Mouse (Mus musculus) spleen, adult 12 weeks (tissue): Measurements from ENCODE around the gene Gli1.

Experiments
- DNase-seq: peaks from one replicate; pipeline ENCODE4 v3.0.0; 2022; ENCODE audit warnings: low spot score

The Gli1 gene

GRCm38 (mm10) chr10:127290930-127291880, 50.6 kb downstream of the Gli1 start:
- peak; percentile 70 for DNase-seq

- peak; percentile 97 for DNase-seq
Observed at GRCm38 (mm10) chr10:127290307-127290929, 51.4 kb downstream of the Gli1 start.

DNA sequence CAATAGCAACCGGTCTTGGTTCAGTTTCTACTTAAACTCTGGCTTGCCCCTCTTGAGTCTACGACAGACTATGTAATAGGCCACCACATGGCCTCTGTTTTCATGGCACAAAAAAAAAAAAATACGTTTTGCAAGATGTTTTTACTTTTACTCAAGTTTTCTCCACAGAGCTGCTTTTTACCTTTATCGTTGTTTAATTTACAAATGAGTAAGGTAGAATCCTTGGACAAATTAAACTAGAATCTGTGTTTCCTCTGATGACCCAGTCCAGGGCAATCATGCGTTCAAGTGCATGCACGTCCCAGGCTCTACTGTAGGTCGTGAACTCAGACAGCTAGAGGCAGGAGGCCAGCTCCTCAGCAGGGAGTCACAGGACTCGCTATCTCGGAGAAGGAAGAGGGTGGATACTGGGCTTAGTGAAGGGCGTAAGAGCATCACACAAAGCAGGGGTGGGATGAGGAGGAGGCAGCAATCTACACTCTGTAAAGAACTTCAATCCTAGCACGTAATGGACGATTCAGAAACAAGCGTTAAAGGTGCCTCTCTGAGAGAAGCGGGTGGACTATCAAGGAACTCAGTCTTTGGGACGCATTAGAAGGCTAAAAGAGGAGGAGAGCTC, 52.1 kb downstream of the Gli1 start:
- peak; percentile 61 for DNase-seq

GRCm38 (mm10) chr10:127288800-127289572, 52.8 kb downstream of the Gli1 start, which contains the start of gene Mbd6:
Gene Mbd6 (minus strand): TSS chr10:127289018.
- DNase-seq = peak; percentile 85

DNA sequence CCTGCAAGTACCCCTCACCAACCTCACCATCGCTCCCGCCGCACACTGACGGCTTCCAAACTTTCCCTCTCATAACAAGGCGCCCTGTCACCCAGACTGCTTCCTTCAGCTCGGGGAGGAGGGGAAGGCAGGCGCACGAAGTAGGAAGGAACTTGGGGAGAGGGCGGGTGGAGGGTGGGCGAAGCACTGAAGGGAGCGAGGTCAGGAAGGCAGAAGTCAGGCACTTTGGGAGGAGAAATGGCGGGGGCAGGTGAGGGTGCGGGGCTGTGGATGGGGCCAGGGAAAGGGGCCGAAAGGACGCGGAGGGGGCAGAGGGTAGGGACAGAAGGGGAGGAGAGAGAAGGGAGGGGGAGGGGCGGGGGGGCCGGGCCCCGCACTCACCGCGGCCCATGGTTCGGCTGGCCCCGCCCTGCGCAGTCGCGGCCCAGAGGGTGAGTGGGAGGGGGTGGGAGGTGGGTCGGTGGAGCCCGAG, 53.4 kb downstream of the Gli1 start:
- no peak for DNase-seq

GRCm38 (mm10) chr10:127287936-127288293, 53.9 kb downstream of the Gli1 start:
- no peak for DNase-seq

DNA sequence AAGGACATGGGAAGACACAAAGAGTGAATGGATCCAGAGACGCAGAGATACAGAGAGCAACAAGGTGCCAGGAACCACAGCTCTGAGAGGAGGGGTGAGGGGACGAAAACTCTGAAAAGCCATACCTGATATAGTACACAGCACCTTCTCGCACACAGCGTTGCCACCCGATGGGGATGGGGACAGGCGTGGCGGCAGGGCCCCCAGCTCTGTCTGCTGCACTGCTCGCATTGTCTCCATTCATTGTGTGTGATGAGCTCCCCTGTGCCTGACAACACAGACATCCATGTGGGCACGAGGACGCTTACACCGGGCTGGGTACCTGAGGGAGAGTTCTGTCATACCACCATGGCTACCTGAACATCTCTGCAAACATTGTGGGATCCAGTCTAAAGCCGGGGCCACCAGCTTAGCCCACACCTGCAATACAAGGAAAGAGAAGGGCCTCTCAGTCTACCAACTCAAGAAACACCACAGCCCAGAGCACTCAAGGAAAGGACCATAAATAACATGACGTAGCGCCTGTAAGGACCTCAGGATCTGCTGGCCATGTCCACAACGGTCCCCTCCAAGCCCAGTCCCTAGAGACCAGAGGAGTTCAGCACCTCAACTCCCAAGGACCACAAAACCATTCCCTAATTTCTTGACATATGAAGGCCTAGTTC, 54.4 kb downstream of the Gli1 start:
- no peak for DNase-seq

GRCm38 (mm10) chr10:127286730-127287129, 55.0 kb downstream of the Gli1 start:
- DNase-seq = no peak

- no peak for DNase-seq
Observed at GRCm38 (mm10) chr10:127286194-127286593, 55.6 kb downstream of the Gli1 start.

DNA sequence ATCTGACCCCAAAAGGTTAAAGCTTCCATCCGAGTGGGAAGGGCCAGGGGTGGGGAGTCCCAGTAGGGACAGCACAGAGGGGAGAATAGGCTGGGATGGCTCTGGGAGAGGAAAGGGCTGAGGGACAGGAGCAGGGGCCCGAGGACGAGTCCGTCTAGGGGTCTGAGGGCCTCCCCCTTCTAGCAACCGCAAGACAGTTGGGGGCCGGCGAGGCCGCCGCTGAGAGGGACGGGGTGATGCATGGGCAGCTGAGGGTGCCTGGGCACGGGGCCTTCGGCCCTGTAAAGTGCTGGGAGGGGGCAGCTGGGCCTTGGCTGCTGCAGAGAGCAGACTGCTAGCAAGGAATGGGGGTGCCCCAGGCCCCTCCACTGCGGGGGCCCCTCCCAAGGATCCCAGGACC, 56.1 kb downstream of the Gli1 start:
- DNase-seq = no peak

- no peak for DNase-seq
Observed at GRCm38 (mm10) chr10:127284724-127285500, 56.9 kb downstream of the Gli1 start.

GRCm38 (mm10) chr10:127284105-127284622, 57.6 kb downstream of the Gli1 start:
- DNase-seq = no peak

GRCm38 (mm10) chr10:127282620-127283215, 59.1 kb downstream of the Gli1 start:
- DNase-seq = no peak

- no peak for DNase-seq
Observed at GRCm38 (mm10) chr10:127281316-127281715, 60.5 kb downstream of the Gli1 start.
